Mouse (Mus musculus) neural tube, embryonic 12.5 days (tissue): Measurements from ENCODE around the gene Krtcap2. TPM values are rescaled to one million over a fixed set of nuclear protein-coding genes. Genes with fewer than 3 reads are reported as not detected.
A peak's percentile ranks its signal among the peaks of the same experiment; 100 is the strongest.
"Not testable (repeated sequence)": the region's sequence is repeated elsewhere in the genome, so short reads cannot be mapped to it uniquely, and the experiment has no call there.

Experiments
- ATAC-seq: fragments of 200-750 bp; cut with Nextera tagmentation; 2 replicates; pipeline ENCODE4 v1.8.0; 2017; ENCODE audit warnings: low read depth, mild to moderate bottlenecking, moderate TSS enrichment, moderate library complexity; ENCODE audit not compliant: low FRiP score
- H3K27ac ChIP-seq: fragments of 300-500 bp; sonication (generic); 2 replicates; pipeline ENCODE4 v1.5.1; 2016
- H3K27me3 ChIP-seq: fragments of 300-500 bp; sonication (generic); replicated peaks from 2 replicates; pipeline ENCODE4 v1.6.1; 2016; ENCODE audit warnings: mild to moderate bottlenecking
- H3K36me3 ChIP-seq: fragments of 300-500 bp; sonication (generic); 2 replicates; pipeline ENCODE4 v1.6.1; 2016; ENCODE audit warnings: mild to moderate bottlenecking
- H3K4me1 ChIP-seq: fragments of 300-500 bp; sonication (generic); 2 replicates; pipeline ENCODE4 v1.6.1; 2016
- H3K4me2 ChIP-seq: fragments of 300-500 bp; sonication (generic); replicated peaks from 2 replicates; pipeline ENCODE4 v1.6.1; 2016; ENCODE audit warnings: mild to moderate bottlenecking
- H3K4me3 ChIP-seq: fragments of 300-500 bp; sonication (generic); 2 replicates; pipeline ENCODE4 v1.5.1; 2016
- H3K9ac ChIP-seq: fragments of 300-500 bp; sonication (generic); 2 replicates; pipeline ENCODE4 v1.6.1; 2016; ENCODE audit warnings: mild to moderate bottlenecking
- H3K9me3 ChIP-seq: fragments of 300-500 bp; sonication (generic); 2 replicates; pipeline ENCODE4 v1.6.1; 2016; ENCODE audit warnings: mild to moderate bottlenecking
- WGBS: fragments of 180-500 bp; shearing (Covaris S2); methylation state at CpG from one replicate; pipeline ENCODE4 v1.1.7; 2016; 5-methylcytosine and 5-hydroxymethylcytosine counted together
- polyA plus RNA-seq: library from polyadenylated mRNA; unstranded; fragments of >200 nt; fragmentation: Nextera tagmentation; extraction: Ambion mirVana; gene quantifications from 2 replicates; pipeline ENCODE4 v1.2.1, GENCODE M21; 2016

Gene Krtcap2
- polyA plus RNA-seq, 1 experiment from 2014 or later, result 232 TPM

GRCm38 (mm10) chr3:89210731-89211130 lies 35.0 kb upstream of the Krtcap2 start:
- H3K27ac ChIP-seq, result no peak overlapping the region
- no peak overlapping the region for H3K4me3 ChIP-seq
- WGBS, result 88% methylated on average over 7 of the region's 7 CpGs
- H3K4me1 ChIP-seq, result peaks cover 24% of the 10 kb centered on the region
- no peak overlapping the region for H3K4me2 ChIP-seq
- H3K36me3 ChIP-seq, result peaks cover 54% of the 10 kb centered on the region
- no peak overlapping the region for H3K9ac ChIP-seq
- no peak for ATAC-seq
- H3K27me3 ChIP-seq, result no peaks in the 10 kb centered on the region
- no peaks in the 10 kb centered on the region for H3K9me3 ChIP-seq

GRCm38 (mm10) chr3:89213803-89214530 lies 31.8 kb upstream of the Krtcap2 start:
- Histone ChIP-seq H3K9ac (peak overlapping the region; percentile 81), H3K4me1 (peaks cover 29% of the 10 kb centered on the region), H3K4me2 (peak overlapping the region; percentile 73), H3K27ac (peak overlapping the region; percentile 89), H3K27me3 (no peaks in the 10 kb centered on the region), H3K4me3 (peak overlapping the region; percentile 82), H3K36me3 (peaks cover 26% of the 10 kb centered on the region), H3K9me3 (no peaks in the 10 kb centered on the region)
- peak; percentile 89 for ATAC-seq
- under 1% methylated on average over 69 of the region's 69 CpGs for WGBS

GRCm38 (mm10) chr3:89214681-89215411 lies 30.9 kb upstream of the Krtcap2 start, which contains the start of gene Thbs3:
Gene Thbs3 (plus strand): TSS chr3:89215180.
- H3K4me1 ChIP-seq, result peaks cover 29% of the 10 kb centered on the region

GRCm38 (mm10) chr3:89215853-89216252 lies 29.9 kb upstream of the Krtcap2 start:
- peaks cover 29% of the 10 kb centered on the region for H3K4me1 ChIP-seq
- peak; percentile 24 for ATAC-seq
- peak overlapping the region; percentile 73 for H3K4me2 ChIP-seq
- 0 out of 2 replicates have a peak overlapping the region, but pooled peaks have one; percentile 89 for H3K27ac ChIP-seq
- H3K4me3 ChIP-seq, result peak overlapping the region; percentile 82
- no peaks in the 10 kb centered on the region for H3K27me3 ChIP-seq
- under 1% methylated on average over 6 of the region's 6 CpGs for WGBS
- H3K9ac ChIP-seq, result peak overlapping the region; percentile 81
- H3K9me3 ChIP-seq, result no peaks in the 10 kb centered on the region
- peaks cover 11% of the 10 kb centered on the region for H3K36me3 ChIP-seq

More at GRCm38 (mm10) chr3:89214681-89215411, 30.9 kb upstream of the Krtcap2 start, which contains the start of gene Thbs3:
- Histone ChIP-seq H3K36me3 (peaks cover 21% of the 10 kb centered on the region), H3K9ac (peak within 1 kb of the TSS; percentile 81), H3K9me3 (no peaks in the 10 kb centered on the region), H3K4me3 (peak within 1 kb of the TSS; percentile 82), H3K27me3 (no peaks in the 10 kb centered on the region), H3K27ac (peak within 1 kb of the TSS; percentile 89), H3K4me2 (peak within 1 kb of the TSS; percentile 73)
- ATAC-seq, result 0 out of 2 replicates have a peak, but pooled peaks have one; percentile 12
- WGBS, result 1% methylated on average over 18 of the region's 19 CpGs

GRCm38 (mm10) chr3:89216407-89216806 lies 29.4 kb upstream of the Krtcap2 start:
- H3K9ac ChIP-seq, H3K9me3 ChIP-seq, ATAC-seq, H3K4me3 ChIP-seq, H3K27ac ChIP-seq, H3K27me3 ChIP-seq: not testable (repeated sequence)
- Histone ChIP-seq H3K4me2 (peak overlapping the region; percentile 73), H3K36me3 (peaks cover 10% of the 10 kb centered on the region; the same call in 1 of the 2 replicates), H3K4me1 (peaks cover 29% of the 10 kb centered on the region)
- 73% methylated on average over 7 of the region's 7 CpGs for WGBS

- ATAC-seq, result no peak
- H3K27ac ChIP-seq, result no peak overlapping the region
- no peak overlapping the region for H3K9ac ChIP-seq
- H3K9me3 ChIP-seq, result no peaks in the 10 kb centered on the region
- H3K4me3 ChIP-seq, result no peak overlapping the region
- no peak overlapping the region for H3K4me2 ChIP-seq
- 81% methylated on average over 1 of the region's 1 CpGs for WGBS
- peaks cover 27% of the 10 kb centered on the region for H3K4me1 ChIP-seq
- no peaks in the 10 kb centered on the region for H3K27me3 ChIP-seq
- H3K36me3 ChIP-seq, result peaks cover 18% of the 10 kb centered on the region; the same call in 1 of the 2 replicates
These were observed 27.5 kb upstream of the Krtcap2 start for GRCm38 (mm10) chr3:89218271-89218670.

- WGBS, result 50% methylated on average over 8 of the region's 8 CpGs
- no peak overlapping the region for H3K4me3 ChIP-seq
- no peaks in the 10 kb centered on the region for H3K27me3 ChIP-seq
- H3K36me3 ChIP-seq, result peaks cover 31% of the 10 kb centered on the region
- H3K9ac ChIP-seq, result no peak overlapping the region
- no peak for ATAC-seq
- H3K4me1 ChIP-seq, result peaks cover 36% of the 10 kb centered on the region
- H3K4me2 ChIP-seq, result no peak overlapping the region
- H3K27ac ChIP-seq, result no peak overlapping the region
- no peaks in the 10 kb centered on the region for H3K9me3 ChIP-seq
These were observed 26.2 kb upstream of the Krtcap2 start for GRCm38 (mm10) chr3:89219546-89219945.

GRCm38 (mm10) chr3:89221167-89221566 lies 24.6 kb upstream of the Krtcap2 start:
- no peak overlapping the region for H3K4me2 ChIP-seq
- no peaks in the 10 kb centered on the region for H3K27me3 ChIP-seq
- no peaks in the 10 kb centered on the region for H3K9me3 ChIP-seq
- H3K4me3 ChIP-seq, result no peak overlapping the region
- H3K4me1 ChIP-seq, result peaks cover 36% of the 10 kb centered on the region
- H3K27ac ChIP-seq, result no peak overlapping the region
- no peak for ATAC-seq
- 77% methylated on average over 5 of the region's 5 CpGs for WGBS
- no peak overlapping the region for H3K9ac ChIP-seq
- peaks cover 32% of the 10 kb centered on the region for H3K36me3 ChIP-seq

- Histone ChIP-seq H3K4me3 (peak overlapping the region; percentile 64), H3K27ac (peak overlapping the region; percentile 80; the same call in 1 of the 2 replicates), H3K4me2 (peak overlapping the region; percentile 85), H3K36me3 (peaks cover 24% of the 10 kb centered on the region), H3K4me1 (peaks cover 65% of the 10 kb centered on the region), H3K9ac (peak overlapping the region; percentile 77), H3K9me3 (no peaks in the 10 kb centered on the region), H3K27me3 (no peaks in the 10 kb centered on the region)
- no peak for ATAC-seq
- WGBS, result 49% methylated on average over 11 of the region's 11 CpGs
These were observed 21.0 kb upstream of the Krtcap2 start for GRCm38 (mm10) chr3:89224796-89225195.

- Histone ChIP-seq H3K4me3 (peak overlapping the region; percentile 64), H3K9me3 (no peaks in the 10 kb centered on the region), H3K9ac (peak overlapping the region; percentile 77), H3K27me3 (no peaks in the 10 kb centered on the region; the same call in 1 of the 2 replicates), H3K4me2 (peak overlapping the region; percentile 85), H3K36me3 (peaks cover 24% of the 10 kb centered on the region), H3K4me1 (peaks cover 65% of the 10 kb centered on the region), H3K27ac (peak overlapping the region; percentile 80; the same call in 1 of the 2 replicates)
- ATAC-seq, result no peak
- WGBS, result 23% methylated on average over 12 of the region's 12 CpGs
These were observed 20.4 kb upstream of the Krtcap2 start for GRCm38 (mm10) chr3:89225321-89225815.

- peak overlapping the region; percentile 77 for H3K9ac ChIP-seq
- H3K27me3 ChIP-seq, result no peaks in the 10 kb centered on the region; the same call in 1 of the 2 replicates
- 19% methylated on average over 4 of the region's 4 CpGs for WGBS
- H3K4me1 ChIP-seq, result peaks cover 65% of the 10 kb centered on the region
- H3K36me3 ChIP-seq, result peaks cover 23% of the 10 kb centered on the region
- peak overlapping the region; percentile 85 for H3K4me2 ChIP-seq
- H3K27ac ChIP-seq, result peak overlapping the region; percentile 80; the same call in 1 of the 2 replicates
- ATAC-seq, result peak; percentile 65
- peak overlapping the region; percentile 64 for H3K4me3 ChIP-seq
- H3K9me3 ChIP-seq, result no peaks in the 10 kb centered on the region
These were observed 19.8 kb upstream of the Krtcap2 start for GRCm38 (mm10) chr3:89225918-89226317.

GRCm38 (mm10) chr3:89226361-89226760 lies 19.4 kb upstream of the Krtcap2 start:
- 0 out of 2 replicates have a peak, but pooled peaks have one; percentile 1 for ATAC-seq
- Histone ChIP-seq H3K27ac (peak overlapping the region; percentile 80), H3K4me3 (peak overlapping the region; percentile 64), H3K9ac (peak overlapping the region; percentile 77), H3K4me1 (peaks cover 65% of the 10 kb centered on the region), H3K36me3 (peaks cover 22% of the 10 kb centered on the region), H3K9me3 (no peaks in the 10 kb centered on the region), H3K27me3 (no peaks in the 10 kb centered on the region; the same call in 1 of the 2 replicates), H3K4me2 (peak overlapping the region; percentile 85)
- WGBS, result 3% methylated on average over 11 of the region's 11 CpGs
